Mouse (Mus musculus): ENCODE measurements around the gene Lin28a.

Lin28a gene

GRCm38 (mm10) chr4:134018779-134019145 is at the start of gene Lin28a:
Lin28a (minus strand) TSS chr4:134018841.
- no peak for DNase-seq

- peak; percentile 57 to 72 for DNase-seq
These were observed 49.3 kb upstream of the Lin28a start for GRCm38 (mm10) chr4:134067833-134068544.

- no peak for DNase-seq
These were observed 48.7 kb upstream of the Lin28a start for GRCm38 (mm10) chr4:134067383-134067782.

GRCm38 (mm10) chr4:134065431-134066004 is 46.9 kb upstream of the Lin28a start:
- DNase-seq: peak; percentile 62 to 78

- no peak for DNase-seq
These were observed 43.9 kb upstream of the Lin28a start for GRCm38 (mm10) chr4:134062561-134062960.

GRCm38 (mm10) chr4:134061944-134062446 is 43.4 kb upstream of the Lin28a start:
- DNase-seq: peak; percentile 12 to 36

- DNase-seq: peak in 1 of 2 experiments; percentile 32
These were observed 42.7 kb upstream of the Lin28a start for GRCm38 (mm10) chr4:134061166-134061830.

- no peak for DNase-seq
These were observed 41.7 kb upstream of the Lin28a start, which contains the start of gene Crybg2 for GRCm38 (mm10) chr4:134060135-134060865. Crybg2 (plus strand) TSS chr4:134060815.

GRCm38 (mm10) chr4:134058908-134059307 is 40.3 kb upstream of the Lin28a start:
- no peak for DNase-seq

- DNase-seq: no peak
These were observed 39.6 kb upstream of the Lin28a start for GRCm38 (mm10) chr4:134058166-134058715.

GRCm38 (mm10) chr4:134053538-134053937 is 34.9 kb upstream of the Lin28a start, which contains the start of gene Zfp683:
Zfp683 (plus strand) TSS chr4:134053838.
- DNase-seq: no peak

GRCm38 (mm10) chr4:134052560-134052959 is 33.9 kb upstream of the Lin28a start:
- DNase-seq: no peak

- no peak for DNase-seq
These were observed 33.3 kb upstream of the Lin28a start for GRCm38 (mm10) chr4:134051912-134052311.

GRCm38 (mm10) chr4:134047648-134048047 is 29.0 kb upstream of the Lin28a start:
- no peak for DNase-seq

GRCm38 (mm10) chr4:134043041-134043440 is 24.4 kb upstream of the Lin28a start:
- no peak for DNase-seq

GRCm38 (mm10) chr4:134041317-134042123 is 22.9 kb upstream of the Lin28a start:
- DNase-seq: peak in 1 of 2 experiments; percentile 8

GRCm38 (mm10) chr4:134035953-134036352 is 17.3 kb upstream of the Lin28a start:
- DNase-seq: peak; percentile 64 to 70

GRCm38 (mm10) chr4:134025802-134026201 is 7.2 kb upstream of the Lin28a start:
- DNase-seq: no peak

- DNase-seq: peak; percentile 61 to 67
These were observed 2.0 kb upstream of the Lin28a start for GRCm38 (mm10) chr4:134020621-134021020.

- no peak for DNase-seq
These were observed 1.2 kb upstream of the Lin28a start for GRCm38 (mm10) chr4:134019641-134020351.

- DNase-seq: no peak
These were observed 569 bp upstream of the Lin28a start for GRCm38 (mm10) chr4:134019210-134019609.

All from lung, adult 18-20 months (tissue).